Mouse (Mus musculus) bone marrow, adult 2 months (tissue): Measurements from ENCODE around the gene Cacna1g. TPM values are rescaled to one million over a fixed set of nuclear protein-coding genes. Genes with fewer than 3 reads are reported as not detected.

Experiments used
- H3K27ac ChIP-seq: fragments of 200-500 bp; 2 replicates; pipeline ENCODE4 v1.5.1; 2012; ENCODE audit warnings: low read depth, mild to moderate bottlenecking, control low read depth, inconsistent platforms, low read length; ENCODE audit not compliant: control insufficient read depth, poor library complexity, insufficient read depth
- H3K4me1 ChIP-seq: fragments of 200-500 bp; 2 replicates; pipeline ENCODE4 v1.6.1; 2011; ENCODE audit warnings: low read length; ENCODE audit not compliant: control insufficient read depth, insufficient read depth
- H3K4me3 ChIP-seq: fragments of 200-500 bp; replicated peaks from 2 replicates; pipeline ENCODE3; 2011; ENCODE audit warnings: mild to moderate bottlenecking, low read depth, low read length, control low read depth; ENCODE audit not compliant: control insufficient read depth
- CTCF ChIP-seq: fragments of 200-500 bp; IDR thresholded peaks from 2 replicates; pipeline ENCODE4 v1.5.1; 2011; ENCODE audit warnings: low read length, control low read depth; ENCODE audit not compliant: control insufficient read depth, insufficient read depth
- POLR2A ChIP-seq: fragments of 200-500 bp; IDR thresholded peaks from 2 replicates; pipeline ENCODE4 v1.6.1; 2011; ENCODE audit warnings: low read depth, mild to moderate bottlenecking, control low read depth, low read length, borderline replicate concordance; ENCODE audit not compliant: control insufficient read depth
- WGBS: fragments of 180-500 bp; shearing (Covaris S2); methylation state at CpG from one replicate; pipeline ENCODE4 v1.1.7; 2018; 5-methylcytosine and 5-hydroxymethylcytosine counted together
- polyA plus RNA-seq: library from polyadenylated mRNA; stranded (reverse); fragments of >200 nt; gene quantifications from 2 replicates; pipeline ENCODE4 v1.2.4, GENCODE M21; 2011; ENCODE audit warnings: low replicate concordance; ENCODE audit not compliant: missing spikeins, insufficient read depth, insufficient read length

Gene Cacna1g
- polyA plus RNA-seq, 1 experiment = 26.8 TPM

GRCm38 (mm10) chr11:94498093-94498996 is 24.3 kb upstream of the Cacna1g start:
- WGBS = 33% methylated on average over 19 of the region's 19 CpGs
- TF ChIP-seq POLR2A = no peak
- TF ChIP-seq CTCF = no peak
- Histone ChIP-seq H3K4me1 (no peaks in the 10 kb centered on the region), H3K4me3 (no peak overlapping the region), H3K27ac (no peak overlapping the region)

GRCm38 (mm10) chr11:94495415-94495814 is 21.4 kb upstream of the Cacna1g start:
- 82% methylated on average over 3 of the region's 3 CpGs for WGBS
- TF ChIP-seq CTCF (no peak), POLR2A (no peak)
- H3K27ac ChIP-seq = no peak overlapping the region
- no peak overlapping the region for H3K4me3 ChIP-seq
- H3K4me1 ChIP-seq = no peaks in the 10 kb centered on the region

GRCm38 (mm10) chr11:94491749-94492099 is 17.7 kb upstream of the Cacna1g start:
- 22% methylated on average over 7 of the region's 7 CpGs for WGBS
- Histone ChIP-seq H3K4me3 (no peak overlapping the region), H3K27ac (no peak overlapping the region), H3K4me1 (no peaks in the 10 kb centered on the region)
- TF ChIP-seq CTCF (no peak), POLR2A (no peak)

DNA sequence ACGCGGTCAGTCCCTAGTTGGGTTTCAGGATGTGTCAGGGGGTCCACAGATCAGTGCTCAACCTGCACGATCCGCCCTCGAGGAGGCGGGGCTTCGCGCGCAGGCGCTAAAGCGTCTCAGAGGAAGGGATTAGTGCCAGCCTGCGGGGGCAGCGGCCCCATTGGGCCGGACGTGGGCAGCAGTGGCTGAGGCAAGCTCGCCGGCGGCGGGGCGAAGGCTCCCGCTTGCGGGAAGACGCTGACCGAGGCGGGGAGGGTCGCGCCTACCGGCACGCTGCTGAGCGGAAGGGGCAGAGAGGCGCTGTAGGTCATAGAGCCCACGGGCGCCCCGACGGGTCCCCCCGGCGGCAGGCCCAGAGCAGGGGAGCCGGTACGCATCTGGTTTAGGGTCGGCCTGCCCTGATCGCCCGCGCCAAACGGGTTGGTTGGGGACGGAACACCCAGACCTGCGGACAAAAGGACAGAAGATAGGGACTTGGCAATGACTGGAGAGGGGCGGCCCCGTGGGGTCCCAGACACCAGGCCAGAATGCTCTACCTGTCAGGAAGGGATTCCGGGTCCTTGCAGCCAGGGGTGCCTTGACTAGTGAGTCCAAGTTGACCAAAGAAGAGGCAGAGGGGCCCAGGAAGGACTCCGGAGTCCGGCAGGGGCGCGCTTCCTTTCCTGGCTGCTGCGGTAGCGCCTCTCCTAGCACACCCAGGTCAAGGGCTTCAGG is 17.2 kb upstream of the Cacna1g start:
- 1% methylated on average over 55 of the region's 55 CpGs for WGBS
- Histone ChIP-seq H3K4me1 (no peaks in the 10 kb centered on the region), H3K27ac (no peak overlapping the region), H3K4me3 (no peak overlapping the region)
- TF ChIP-seq POLR2A = no peak
- no peak for TF ChIP-seq CTCF

- 45% methylated on average over 4 of the region's 4 CpGs for WGBS
- TF ChIP-seq CTCF (no peak), POLR2A (no peak)
- no peaks in the 10 kb centered on the region for H3K4me1 ChIP-seq
- no peak overlapping the region for H3K27ac ChIP-seq
- H3K4me3 ChIP-seq = no peak overlapping the region
Measured at GRCm38 (mm10) chr11:94489745-94490144, 15.7 kb upstream of the Cacna1g start.

DNA sequence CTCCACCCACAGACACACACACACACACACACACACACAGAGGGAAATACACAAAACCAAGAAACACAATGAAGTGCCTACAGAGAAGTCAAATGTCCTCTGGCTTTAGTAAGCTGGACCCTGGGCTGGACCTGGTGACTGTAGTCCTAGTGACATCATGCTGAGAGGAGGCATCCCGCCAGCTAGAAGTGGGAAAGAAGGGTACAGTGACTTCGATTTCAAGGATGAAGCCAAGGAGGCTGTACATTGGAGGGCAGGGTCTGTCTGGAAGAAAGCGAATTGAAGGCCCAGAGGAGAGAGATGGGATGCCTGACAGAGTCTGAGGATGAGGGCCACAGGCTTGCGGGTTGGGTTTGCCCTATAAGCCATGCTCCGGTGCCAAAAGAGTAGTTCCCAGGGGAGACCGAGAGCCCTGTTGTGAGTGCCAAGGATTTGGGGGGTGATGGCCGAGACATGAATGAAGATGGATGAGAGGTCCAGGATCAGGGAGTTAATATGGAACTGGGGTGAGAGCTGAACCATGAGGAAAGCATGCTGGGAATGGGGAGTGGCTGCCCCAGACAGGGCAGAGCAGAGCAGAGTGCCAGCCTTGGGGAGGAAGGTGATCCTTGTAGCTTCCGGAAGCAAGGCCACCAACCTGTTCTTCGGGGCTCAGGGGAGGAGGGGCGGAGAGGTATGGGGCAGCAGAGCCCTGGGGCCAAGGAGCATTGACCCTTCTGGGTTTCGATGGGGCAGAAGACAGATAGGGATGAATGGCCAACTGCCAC is 15.0 kb upstream of the Cacna1g start:
- no peak overlapping the region for H3K4me3 ChIP-seq
- no peaks in the 10 kb centered on the region for H3K4me1 ChIP-seq
- TF ChIP-seq CTCF (no peak), POLR2A (no peak)
- no peak overlapping the region for H3K27ac ChIP-seq
- WGBS = 78% methylated on average over 11 of the region's 11 CpGs

GRCm38 (mm10) chr11:94486001-94486400 is 12.0 kb upstream of the Cacna1g start, which contains the start of gene Spata20:
Gene Spata20 (minus strand): TSS chr11:94486179.
- peak; percentile 71 for TF ChIP-seq CTCF
- TF ChIP-seq POLR2A = no peak
- no peak within 1 kb of the TSS for H3K27ac ChIP-seq
- H3K4me1 ChIP-seq = no peaks in the 10 kb centered on the region
- 3% methylated on average over 24 of the region's 24 CpGs for WGBS
- H3K4me3 ChIP-seq = no peak within 1 kb of the TSS

- Histone ChIP-seq H3K27ac (no peak overlapping the region), H3K4me3 (no peak overlapping the region), H3K4me1 (no peaks in the 10 kb centered on the region)
- 59% methylated on average over 5 of the region's 5 CpGs for WGBS
- TF ChIP-seq POLR2A = no peak
- no peak for TF ChIP-seq CTCF
Measured at GRCm38 (mm10) chr11:94485223-94485622, 11.2 kb upstream of the Cacna1g start.
